ENCODE assay signal across 29 mouse cellular contexts in genomic region chr2:178490245-178490920, GRCm38 (mm10).
DNase-seq lines count a peak whose midpoint lies in the region; ATAC-seq and TF ChIP-seq lines count a peak whose summit lies in the region.
"Had no signal": no experiment of that assay in that cellular context is flagged by ENCODE, and none has a peak within 500 bp of the region (broad histone marks: within the 10 kb centered on the region; RNA-seq: fewer than 3 reads in every experiment).

No protein-coding gene starts in this region.

- H3K4me2 ChIP-seq in forebrain, embryonic 14.5 days (ENCODE audit: low read length) = no peak overlapping the region
- no peak overlapping the region for H3K4me2 ChIP-seq in forebrain, embryonic 13.5 days
- no peak overlapping the region for H3K4me2 ChIP-seq in heart, postnatal 0 days (ENCODE audit: low read depth, low read length)
- no peak overlapping the region for H3K4me2 ChIP-seq in midbrain, embryonic 15.5 days
- H3K4me2 ChIP-seq in forebrain, postnatal 0 days (ENCODE audit: low read depth) = no peak overlapping the region
- H3K4me2 ChIP-seq: embryonic facial prominence, embryonic 12.5 days; heart, embryonic 15.5 days; limb, embryonic 15.5 days; liver, embryonic 13.5 days; stomach, embryonic 15.5 days had no signal

- TF ChIP-seq EP300 in heart, postnatal 0 days (IDR thresholded peaks at IDR 0.05; ENCODE audit: low read depth) = no peak

- H3K4me3 ChIP-seq in forebrain, embryonic 14.5 days (ENCODE audit: low read depth, low read length) = no peak overlapping the region
- no peak overlapping the region for H3K4me3 ChIP-seq in forebrain, embryonic 13.5 days
- no peak overlapping the region for H3K4me3 ChIP-seq in heart, postnatal 0 days (ENCODE audit: low read depth, low read length)
- H3K4me3 ChIP-seq in midbrain, embryonic 15.5 days = no peak overlapping the region
- H3K4me3 ChIP-seq in midbrain, embryonic 10.5 days = no peak overlapping the region
- no peak overlapping the region for H3K4me3 ChIP-seq in forebrain, postnatal 0 days (ENCODE audit: low read depth, low read length)
- H3K4me3 ChIP-seq: embryonic facial prominence, embryonic 12.5 days; heart, embryonic 15.5 days; limb, embryonic 10.5 days; limb, embryonic 15.5 days; liver, embryonic 13.5 days; stomach, embryonic 15.5 days had no signal

- ATAC-seq in forebrain, embryonic 14.5 days = no peak
- no peak for ATAC-seq in forebrain, embryonic 13.5 days
- no peak for ATAC-seq in heart, postnatal 0 days (ENCODE audit: insufficient read depth, low read depth)
- ATAC-seq in midbrain, embryonic 15.5 days (replicated peaks) = 0 out of 2 replicates have a peak, but pooled peaks have one; percentile 33
- peak; percentile 69 for ATAC-seq in forebrain, postnatal 0 days
- ATAC-seq in erythroblast, adult 5-6 weeks (replicated peaks; ENCODE audit: low FRiP score, poor library complexity, severe bottlenecking) = no peak
- ATAC-seq: intestine, postnatal 0 days; lung, postnatal 0 days had no signal

- no peak overlapping the region for H3K27ac ChIP-seq in forebrain, embryonic 14.5 days (ENCODE audit: low read depth, low read length)
- no peak overlapping the region for H3K27ac ChIP-seq in forebrain, embryonic 13.5 days
- H3K27ac ChIP-seq in heart, postnatal 0 days (ENCODE audit: low read depth) = no peak overlapping the region
- no peak overlapping the region for H3K27ac ChIP-seq in midbrain, embryonic 15.5 days
- H3K27ac ChIP-seq in midbrain, embryonic 10.5 days (replicated peaks) = no peak overlapping the region
- no peak overlapping the region for H3K27ac ChIP-seq in forebrain, postnatal 0 days (ENCODE audit: low read depth, low read length)
- H3K27ac ChIP-seq: embryonic facial prominence, embryonic 12.5 days; heart, embryonic 15.5 days; limb, embryonic 10.5 days; limb, embryonic 15.5 days; liver, embryonic 13.5 days; stomach, embryonic 15.5 days had no signal

- intact Hi-C loops in heart, postnatal 10 days (cut with DNase I) = loop anchor here (5.0 kb wide), 1 partner anchor 63 kb away; no protein-coding TSS in a partner anchor

- H3K9ac ChIP-seq in forebrain, embryonic 14.5 days (ENCODE audit: low read length) = no peak overlapping the region
- no peak overlapping the region for H3K9ac ChIP-seq in forebrain, embryonic 13.5 days
- H3K9ac ChIP-seq in heart, postnatal 0 days (replicated peaks; ENCODE audit: low read depth, low read length) = no peak overlapping the region
- no peak overlapping the region for H3K9ac ChIP-seq in midbrain, embryonic 15.5 days
- no peak overlapping the region for H3K9ac ChIP-seq in forebrain, postnatal 0 days
- H3K9ac ChIP-seq: embryonic facial prominence, embryonic 12.5 days; heart, embryonic 15.5 days; limb, embryonic 15.5 days; liver, embryonic 13.5 days; stomach, embryonic 15.5 days had no signal

- 0 out of 2 replicates have a peak, but pooled peaks have one; percentile 3 for TF ChIP-seq CTCF in heart, postnatal 0 days (IDR thresholded peaks at IDR 0.05; ENCODE audit: low read depth)
- peak; percentile 35 for TF ChIP-seq CTCF in forebrain, postnatal 0 days (IDR thresholded peaks at IDR 0.05; ENCODE audit: low read depth)

- 69% methylated on average over 9 of the region's 9 CpGs for WGBS in forebrain, embryonic 14.5 days
- 69% methylated on average over 9 of the region's 9 CpGs for WGBS in forebrain, embryonic 13.5 days
- 47% methylated on average over 9 of the region's 9 CpGs for WGBS in heart, postnatal 0 days
- WGBS in midbrain, embryonic 15.5 days = 62% methylated on average over 9 of the region's 9 CpGs
- 80% methylated on average over 9 of the region's 9 CpGs for WGBS in midbrain, embryonic 10.5 days
- WGBS in forebrain, postnatal 0 days = 61% methylated on average over 9 of the region's 9 CpGs

- no peaks in the 10 kb centered on the region for H3K36me3 ChIP-seq in forebrain, embryonic 14.5 days (ENCODE audit: control insufficient read depth, insufficient read depth, low read length)
- H3K36me3 ChIP-seq in forebrain, embryonic 13.5 days (ENCODE audit: poor library complexity, severe bottlenecking) = no peaks in the 10 kb centered on the region
- H3K36me3 ChIP-seq in heart, postnatal 0 days (replicated peaks; ENCODE audit: control insufficient read depth, insufficient read depth, low read length) = no peaks in the 10 kb centered on the region
- no peaks in the 10 kb centered on the region for H3K36me3 ChIP-seq in midbrain, embryonic 15.5 days (replicated peaks)
- H3K36me3 ChIP-seq in midbrain, embryonic 10.5 days = no peaks in the 10 kb centered on the region
- H3K36me3 ChIP-seq in forebrain, postnatal 0 days (ENCODE audit: insufficient read depth) = no peaks in the 10 kb centered on the region
- H3K36me3 ChIP-seq: embryonic facial prominence, embryonic 12.5 days; G1E; heart, embryonic 15.5 days; limb, embryonic 10.5 days; limb, embryonic 15.5 days; liver, embryonic 13.5 days; stomach, embryonic 15.5 days had no signal

- H3K27me3 ChIP-seq in forebrain, embryonic 14.5 days (replicated peaks; ENCODE audit: control insufficient read depth, insufficient read depth, low read length) = no peaks in the 10 kb centered on the region
- no peaks in the 10 kb centered on the region for H3K27me3 ChIP-seq in forebrain, embryonic 13.5 days
- H3K27me3 ChIP-seq in heart, postnatal 0 days (ENCODE audit: control insufficient read depth, insufficient read depth, low read length) = no peaks in the 10 kb centered on the region
- no peaks in the 10 kb centered on the region for H3K27me3 ChIP-seq in midbrain, embryonic 15.5 days (replicated peaks)
- no peaks in the 10 kb centered on the region for H3K27me3 ChIP-seq in midbrain, embryonic 10.5 days (ENCODE audit: low read depth, poor library complexity, severe bottlenecking)
- H3K27me3 ChIP-seq in forebrain, postnatal 0 days (ENCODE audit: insufficient read depth, low read length) = no peaks in the 10 kb centered on the region
- H3K27me3 ChIP-seq: embryonic facial prominence, embryonic 12.5 days; heart, embryonic 15.5 days; liver, embryonic 13.5 days; stomach, embryonic 15.5 days had no signal

- H3K9me3 ChIP-seq in forebrain, embryonic 14.5 days (replicated peaks; ENCODE audit: control insufficient read depth, low read length) = no peaks in the 10 kb centered on the region
- no peaks in the 10 kb centered on the region; the same call in 1 of the 2 replicates for H3K9me3 ChIP-seq in forebrain, embryonic 13.5 days (replicated peaks)
- H3K9me3 ChIP-seq in heart, postnatal 0 days (replicated peaks; ENCODE audit: control insufficient read depth, low read length) = 0 out of 2 replicates have a peak, but pooled peaks cover 4% of the 10 kb centered on the region
- no peaks in the 10 kb centered on the region for H3K9me3 ChIP-seq in midbrain, embryonic 15.5 days
- H3K9me3 ChIP-seq in midbrain, embryonic 10.5 days (replicated peaks) = no peaks in the 10 kb centered on the region
- no peaks in the 10 kb centered on the region for H3K9me3 ChIP-seq in forebrain, postnatal 0 days (ENCODE audit: low read length)
- H3K9me3 ChIP-seq: embryonic facial prominence, embryonic 12.5 days; heart, embryonic 15.5 days; limb, embryonic 10.5 days; limb, embryonic 15.5 days; liver, embryonic 13.5 days; stomach, embryonic 15.5 days had no signal

- peak; percentile 28 for DNase-seq in forebrain, embryonic 14.5 days (ENCODE audit: low spot score)
- DNase-seq in heart, postnatal 0 days (ENCODE audit: low spot score) = no peak
- DNase-seq in heart, postnatal 10 days = no peak
- no peak for DNase-seq in midbrain, embryonic 10.5 days (ENCODE audit: low spot score)
- no peak for DNase-seq in forebrain, postnatal 0 days
- DNase-seq: adrenal gland, adult 8-10 months; cerebellum, adult 11 months; cerebellum, adult 9-11 months; embryo, embryonic 11 days; heart, postnatal 4 days; kidney, adult 9 months; kidney, postnatal 10 days; layer of hippocampus, adult 9-11 months; liver, embryonic 13.5 days; lung, adult 18-20 months; lung, postnatal 4 days; right cerebral cortex, postnatal 25 days; thymus, postnatal 14 days had no signal

- no peaks in the 10 kb centered on the region for H3K4me1 ChIP-seq in forebrain, embryonic 14.5 days (ENCODE audit: control insufficient read depth, insufficient read depth, low read length)
- 0 out of 2 replicates have a peak, but pooled peaks cover 5% of the 10 kb centered on the region for H3K4me1 ChIP-seq in forebrain, embryonic 13.5 days
- H3K4me1 ChIP-seq in heart, postnatal 0 days (ENCODE audit: control insufficient read depth, insufficient read depth) = peaks cover 20% of the 10 kb centered on the region
- no peaks in the 10 kb centered on the region; the same call in 1 of the 2 replicates for H3K4me1 ChIP-seq in midbrain, embryonic 15.5 days
- H3K4me1 ChIP-seq in midbrain, embryonic 10.5 days = peaks cover 19% of the 10 kb centered on the region
- H3K4me1 ChIP-seq in forebrain, postnatal 0 days (ENCODE audit: insufficient read depth) = no peaks in the 10 kb centered on the region
- H3K4me1 ChIP-seq: embryonic facial prominence, embryonic 12.5 days; limb, embryonic 15.5 days; stomach, embryonic 15.5 days had no signal

Comparison
In these comparisons a context has a peak if more than half of its experiments do, and no peak if none do; other contexts are left out.
1. ATAC-seq: peak in midbrain, embryonic 15.5 days (single experiment) and forebrain, postnatal 0 days (single experiment); none in forebrain, embryonic 14.5 days (single experiment), forebrain, embryonic 13.5 days (single experiment), heart, postnatal 0 days (single experiment) and erythroblast, adult 5-6 weeks (single experiment).